Mouse (Mus musculus) neural tube, embryonic 15.5 days (tissue): ENCODE measurements at regions not wholly inside any gene's neighbourhood (a gene's known extent, or its start where the extent isn't known, plus 50 kb on each side); places are given as distances from the start of the nearest gene placed in this dataset.

ENCODE experiments used
- ATAC-seq: fragments of 200-750 bp; cut with Nextera tagmentation; 2 replicates; pipeline ENCODE4 v1.8.0; 2017; ENCODE audit warnings: mild to moderate bottlenecking, moderate TSS enrichment, moderate library complexity; ENCODE audit not compliant: low FRiP score
- H3K27ac ChIP-seq: fragments of 300-500 bp; sonication (generic); replicated peaks from 2 replicates; pipeline ENCODE4 v1.5.1; 2015; ENCODE audit warnings: mild to moderate bottlenecking, inconsistent platforms
- H3K27me3 ChIP-seq: fragments of 300-500 bp; sonication (generic); replicated peaks from 2 replicates; pipeline ENCODE4 v1.6.1; 2015; ENCODE audit warnings: inconsistent platforms
- H3K36me3 ChIP-seq: fragments of 300-500 bp; sonication (generic); 2 replicates; pipeline ENCODE4 v1.6.1; 2015; ENCODE audit warnings: inconsistent platforms
- H3K4me1 ChIP-seq: fragments of 300-500 bp; sonication (generic); 2 replicates; pipeline ENCODE4 v1.6.1; 2015; ENCODE audit warnings: inconsistent platforms
- H3K4me2 ChIP-seq: fragments of 300-500 bp; sonication (generic); 2 replicates; pipeline ENCODE4 v1.6.1; 2015; ENCODE audit warnings: inconsistent platforms, mild to moderate bottlenecking, moderate library complexity
- H3K4me3 ChIP-seq: fragments of 300-500 bp; sonication (generic); replicated peaks from 2 replicates; pipeline ENCODE4 v1.5.1; 2015; ENCODE audit warnings: mild to moderate bottlenecking, inconsistent platforms
- H3K9ac ChIP-seq: fragments of 300-500 bp; sonication (generic); replicated peaks from 2 replicates; pipeline ENCODE4 v1.6.1; 2015; ENCODE audit warnings: mild to moderate bottlenecking, inconsistent platforms
- H3K9me3 ChIP-seq: fragments of 300-500 bp; sonication (generic); replicated peaks from 2 replicates; pipeline ENCODE4 v1.6.1; 2016; ENCODE audit warnings: inconsistent platforms
- WGBS: fragments of 180-500 bp; shearing (Covaris S2); methylation state at CpG from one replicate; pipeline ENCODE4 v1.1.7; 2015; ENCODE audit warnings: mixed read lengths; 5-methylcytosine and 5-hydroxymethylcytosine counted together

- no peak overlapping the region for H3K4me3 ChIP-seq
- no peaks in the 10 kb centered on the region for H3K27me3 ChIP-seq
- ATAC-seq = no peak
- peaks cover 13% of the 10 kb centered on the region; the same call in 1 of the 2 replicates for H3K4me1 ChIP-seq
- H3K27ac ChIP-seq = no peak overlapping the region
- no peaks in the 10 kb centered on the region for H3K36me3 ChIP-seq
- no peaks in the 10 kb centered on the region for H3K9me3 ChIP-seq
- WGBS = 44% methylated on average over 8 of the region's 8 CpGs
- no peak overlapping the region for H3K4me2 ChIP-seq
- H3K9ac ChIP-seq = no peak overlapping the region
Measured at GRCm38 (mm10) chr2:178992334-178993116, 449.7 kb upstream of the Cdh4 start.

- H3K4me3 ChIP-seq = no peak overlapping the region
- no peaks in the 10 kb centered on the region for H3K36me3 ChIP-seq
- H3K4me2 ChIP-seq = no peak overlapping the region
- no peaks in the 10 kb centered on the region for H3K27me3 ChIP-seq
- H3K4me1 ChIP-seq = 0 out of 2 replicates have a peak, but pooled peaks cover 3% of the 10 kb centered on the region
- H3K9me3 ChIP-seq = no peaks in the 10 kb centered on the region
- no peak for ATAC-seq
- H3K9ac ChIP-seq = no peak overlapping the region
- WGBS = 54% methylated on average over 2 of the region's 2 CpGs
- H3K27ac ChIP-seq = no peak overlapping the region
Measured at GRCm38 (mm10) chr2:178997921-178998320, 444.3 kb upstream of the Cdh4 start.

GRCm38 (mm10) chr2:179000448-179001081 lies 441.7 kb upstream of the Cdh4 start:
- H3K4me3 ChIP-seq = no peak overlapping the region
- H3K9me3 ChIP-seq = no peaks in the 10 kb centered on the region
- no peak overlapping the region for H3K9ac ChIP-seq
- ATAC-seq = no peak
- H3K27me3 ChIP-seq = no peaks in the 10 kb centered on the region
- 0 out of 2 replicates have a peak, but pooled peaks cover 3% of the 10 kb centered on the region for H3K4me1 ChIP-seq
- WGBS = 70% methylated on average over 17 of the region's 17 CpGs
- H3K36me3 ChIP-seq = no peaks in the 10 kb centered on the region
- H3K4me2 ChIP-seq = no peak overlapping the region
- H3K27ac ChIP-seq = no peak overlapping the region

- 75% methylated on average over 6 of the region's 6 CpGs for WGBS
- H3K27me3 ChIP-seq = no peaks in the 10 kb centered on the region
- no peak overlapping the region for H3K4me2 ChIP-seq
- H3K4me3 ChIP-seq = no peak overlapping the region
- H3K36me3 ChIP-seq = no peaks in the 10 kb centered on the region
- H3K9ac ChIP-seq = no peak overlapping the region
- H3K9me3 ChIP-seq = no peaks in the 10 kb centered on the region
- no peak overlapping the region for H3K27ac ChIP-seq
- no peak for ATAC-seq
- 0 out of 2 replicates have a peak, but pooled peaks cover 4% of the 10 kb centered on the region for H3K4me1 ChIP-seq
Measured at GRCm38 (mm10) chr2:179007766-179008165, 434.5 kb upstream of the Cdh4 start.

GRCm38 (mm10) chr2:179013891-179014593 lies 428.2 kb upstream of the Cdh4 start:
- no peaks in the 10 kb centered on the region for H3K27me3 ChIP-seq
- H3K9ac ChIP-seq = no peak overlapping the region
- H3K9me3 ChIP-seq = no peaks in the 10 kb centered on the region
- H3K27ac ChIP-seq = no peak overlapping the region
- H3K4me1 ChIP-seq = no peaks in the 10 kb centered on the region
- H3K36me3 ChIP-seq = no peaks in the 10 kb centered on the region
- 89% methylated on average over 6 of the region's 6 CpGs for WGBS
- no peak overlapping the region for H3K4me2 ChIP-seq
- no peak for ATAC-seq
- no peak overlapping the region for H3K4me3 ChIP-seq

GRCm38 (mm10) chr2:179022675-179023194 lies 419.5 kb upstream of the Cdh4 start:
- H3K9ac ChIP-seq = no peak overlapping the region
- H3K9me3 ChIP-seq = no peaks in the 10 kb centered on the region
- H3K27ac ChIP-seq = no peak overlapping the region
- no peaks in the 10 kb centered on the region for H3K27me3 ChIP-seq
- 72% methylated on average over 5 of the region's 5 CpGs for WGBS
- H3K36me3 ChIP-seq = no peaks in the 10 kb centered on the region
- no peak overlapping the region for H3K4me2 ChIP-seq
- H3K4me3 ChIP-seq = no peak overlapping the region
- ATAC-seq = no peak
- no peaks in the 10 kb centered on the region for H3K4me1 ChIP-seq

GRCm38 (mm10) chr2:179024225-179024624 lies 418.0 kb upstream of the Cdh4 start:
- 45% methylated on average over 3 of the region's 3 CpGs for WGBS
- Histone ChIP-seq H3K9me3 (no peaks in the 10 kb centered on the region), H3K4me2 (no peak overlapping the region), H3K27ac (no peak overlapping the region), H3K4me1 (no peaks in the 10 kb centered on the region), H3K27me3 (no peaks in the 10 kb centered on the region), H3K9ac (no peak overlapping the region), H3K36me3 (no peaks in the 10 kb centered on the region), H3K4me3 (no peak overlapping the region)
- ATAC-seq = no peak

- WGBS = 91% methylated on average over 2 of the region's 2 CpGs
- Histone ChIP-seq H3K36me3 (no peaks in the 10 kb centered on the region), H3K27me3 (no peaks in the 10 kb centered on the region), H3K4me2 (no peak overlapping the region), H3K4me3 (no peak overlapping the region), H3K9ac (no peak overlapping the region), H3K9me3 (no peaks in the 10 kb centered on the region), H3K4me1 (no peaks in the 10 kb centered on the region), H3K27ac (no peak overlapping the region)
- no peak for ATAC-seq
Measured at GRCm38 (mm10) chr2:179033171-179033570, 409.1 kb upstream of the Cdh4 start.

GRCm38 (mm10) chr2:179035446-179035845 lies 406.8 kb upstream of the Cdh4 start:
- no peak overlapping the region for H3K27ac ChIP-seq
- H3K9me3 ChIP-seq = no peaks in the 10 kb centered on the region
- H3K4me1 ChIP-seq = no peaks in the 10 kb centered on the region
- no peak overlapping the region for H3K4me3 ChIP-seq
- no peaks in the 10 kb centered on the region for H3K27me3 ChIP-seq
- no peak for ATAC-seq
- H3K9ac ChIP-seq = no peak overlapping the region
- no peak overlapping the region for H3K4me2 ChIP-seq
- 72% methylated on average over 6 of the region's 6 CpGs for WGBS
- no peaks in the 10 kb centered on the region for H3K36me3 ChIP-seq

GRCm38 (mm10) chr2:179039697-179040096 lies 402.5 kb upstream of the Cdh4 start:
- Histone ChIP-seq H3K27ac (no peak overlapping the region), H3K9me3 (no peaks in the 10 kb centered on the region), H3K4me1 (no peaks in the 10 kb centered on the region), H3K27me3 (no peaks in the 10 kb centered on the region), H3K4me3 (no peak overlapping the region), H3K9ac (no peak overlapping the region), H3K36me3 (no peaks in the 10 kb centered on the region), H3K4me2 (no peak overlapping the region)
- no peak for ATAC-seq
- WGBS = 66% methylated on average over 2 of the region's 2 CpGs

GRCm38 (mm10) chr2:179043671-179044070 lies 398.6 kb upstream of the Cdh4 start:
- H3K9ac ChIP-seq = no peak overlapping the region
- no peaks in the 10 kb centered on the region for H3K9me3 ChIP-seq
- H3K27me3 ChIP-seq = no peaks in the 10 kb centered on the region
- 79% methylated on average over 4 of the region's 4 CpGs for WGBS
- H3K27ac ChIP-seq = no peak overlapping the region
- H3K36me3 ChIP-seq = no peaks in the 10 kb centered on the region
- H3K4me2 ChIP-seq = no peak overlapping the region
- H3K4me1 ChIP-seq = peaks cover 7% of the 10 kb centered on the region; the same call in 1 of the 2 replicates
- ATAC-seq = no peak
- H3K4me3 ChIP-seq = no peak overlapping the region
